Mouse (Mus musculus): Measurements from ENCODE around the gene 2310061N02Rik.

- TF ChIP-seq E2F4 (IDR thresholded peaks at IDR 0.05; ENCODE audit: insufficient read depth) (no peak), POLR2A (IDR thresholded peaks at IDR 0.05; ENCODE audit: insufficient read length, low read depth) (no peak)
Measured at GRCm38 (mm10) chr16:88657426-88657825, 50.3 kb downstream of the 2310061N02Rik start.
